Mouse (Mus musculus) ES-Bruce4 (cell line): ENCODE results near the gene Fam20b.

Source experiments
- CTCF ChIP-seq: IDR thresholded peaks from one replicate; pipeline ENCODE4 v1.8.1; 2011; ENCODE audit warnings: low read depth, low read length
- POLR2A ChIP-seq: IDR thresholded peaks from one replicate; pipeline ENCODE4 v1.8.1; 2011; ENCODE audit warnings: low read length; ENCODE audit not compliant: insufficient read depth

GRCm38 (mm10) chr1:156749136-156749535, 30.2 kb upstream of the Fam20b start:
- no peak for TF ChIP-seq POLR2A
- TF ChIP-seq CTCF = no peak
